Mouse (Mus musculus): ENCODE measurements around the gene Tesk2.

GRCm38 (mm10) chr4:116679141-116679540 lies 41.6 kb upstream of the Tesk2 start:
- no peak for TF ChIP-seq CHD2 (IDR thresholded peaks at IDR 0.05; ENCODE audit: low read length)
- TF ChIP-seq IRF4 (IDR thresholded peaks at IDR 0.05; ENCODE audit: low read depth, low read length) = no peak
- no peak for TF ChIP-seq CTCF (conservative IDR thresholded peaks at IDR 0.05 in 1 of 2, IDR thresholded peaks at IDR 0.05 in 1 of 2; ENCODE audit: low read depth in 2 of 2, low read length in 2 of 2)
- no peak for TF ChIP-seq CHD1 (IDR thresholded peaks at IDR 0.05; ENCODE audit: low read depth, low read length)
- no peak for TF ChIP-seq MAZ (IDR thresholded peaks at IDR 0.05; ENCODE audit: low read depth, low read length)
